ENCODE assay signal across 10 mouse cellular contexts in genomic region chr4:139085337-139085736, GRCm38 (mm10). TPM values are rescaled to one million over a fixed set of nuclear protein-coding genes. Genes with fewer than 3 reads are reported as not detected.
"Had no signal": no experiment of that assay in that cellular context is flagged by ENCODE, and none has a peak within 500 bp of the region (broad histone marks: within the 10 kb centered on the region; RNA-seq: fewer than 3 reads in every experiment).

No protein-coding gene starts in this region.

- H3K4me3 ChIP-seq: neural tube, embryonic 13.5 days; neural tube, embryonic 15.5 days; stomach, embryonic 15.5 days had no signal

- H3K9ac ChIP-seq: neural tube, embryonic 13.5 days; neural tube, embryonic 15.5 days; stomach, embryonic 15.5 days had no signal

- H3K4me2 ChIP-seq: neural tube, embryonic 13.5 days; neural tube, embryonic 15.5 days; stomach, embryonic 15.5 days had no signal

- H3K27ac ChIP-seq: neural tube, embryonic 13.5 days; neural tube, embryonic 15.5 days; stomach, embryonic 15.5 days; stomach, postnatal 0 days had no signal

- H3K27me3 ChIP-seq: stomach, embryonic 15.5 days had no signal

- H3K36me3 ChIP-seq: neural tube, embryonic 13.5 days; neural tube, embryonic 15.5 days; stomach, embryonic 15.5 days had no signal

- H3K9me3 ChIP-seq: neural tube, embryonic 13.5 days; neural tube, embryonic 15.5 days; stomach, embryonic 15.5 days had no signal

RNA-seq across cellular contexts. Expression of gene Nbl1, which starts 7.5 kb away (rescaled TPM):
- total RNA-seq: neutrophil, adult 5-6 weeks had no signal

RNA-seq across cellular contexts. Expression of gene Htr6, which starts 10.0 kb away (rescaled TPM):
- total RNA-seq: neutrophil, adult 5-6 weeks had no signal
- polyA plus RNA-seq: spleen, adult 2 months; stomach, embryonic 14.5 days; stomach, embryonic 15.5 days; stomach, embryonic 16.5 days; stomach, postnatal 0 days; thymus, adult 2 months; thymus, postnatal 0 days had no signal
